In the genomic region with DNA sequence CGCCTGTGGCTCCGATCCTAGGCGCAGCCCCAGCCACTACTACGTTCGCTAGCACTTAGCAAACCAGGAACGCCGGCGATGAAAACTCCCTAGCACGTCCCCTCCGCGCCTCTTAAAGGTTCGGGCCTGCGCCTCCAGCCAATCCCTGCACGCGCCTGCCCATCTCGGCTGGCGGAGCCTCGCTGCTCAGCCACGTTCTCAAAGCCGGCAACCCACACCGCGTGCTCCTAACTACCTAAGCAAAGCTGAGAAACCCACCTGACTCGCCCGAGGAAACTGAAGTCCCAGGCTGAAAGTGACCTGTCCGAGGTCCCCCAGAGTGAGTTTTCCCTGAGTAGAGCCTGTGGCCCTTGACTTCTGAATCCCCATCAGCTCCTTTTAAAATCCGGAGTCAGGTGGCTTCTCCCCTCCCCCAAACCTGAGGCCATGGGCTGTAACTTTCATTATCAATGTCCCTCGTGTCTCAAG, we compare ENCODE assay signal across 9 mouse cellular contexts. TPM values are rescaled to one million over a fixed set of nuclear protein-coding genes. Genes with fewer than 3 reads are reported as not detected.
DNase-seq lines count a peak whose midpoint lies in the region; ATAC-seq and TF ChIP-seq lines count a peak whose summit lies in the region.
"Had no signal": no experiment of that assay in that cellular context is flagged by ENCODE, and none has a peak within 500 bp of the region (broad histone marks: within the 10 kb centered on the region; RNA-seq: fewer than 3 reads in every experiment).

TSS of gene Mfsd2a (minus strand) at position 89 of the 468 bp plus-strand sequence.

- H3K4me1 ChIP-seq in CH12.LX (ENCODE audit: control insufficient read depth in 1 of 2, insufficient read depth in 2 of 2): peaks cover 8 to 34% of the 10 kb centered on the region in 2 experiments
- H3K4me1 ChIP-seq in forebrain, embryonic 13.5 days: peaks cover 55% of the 10 kb centered on the region
- peaks cover 7% of the 10 kb centered on the region; the same call in 1 of the 2 replicates for H3K4me1 ChIP-seq in neural tube, embryonic 14.5 days (ENCODE audit: control insufficient read depth, insufficient read depth, low read length)

- H3K4me2 ChIP-seq in CH12.LX (ENCODE audit: insufficient read depth, low read depth, poor library complexity, severe bottlenecking): peak within 1 kb of the TSS; percentile 56
- peak within 1 kb of the TSS; percentile 99 for H3K4me2 ChIP-seq in forebrain, embryonic 13.5 days
- H3K4me2 ChIP-seq in neural tube, embryonic 14.5 days (ENCODE audit: low read depth, low read length): peak within 1 kb of the TSS; percentile 100

- in situ Hi-C loops in CH12.LX (cut with MboI; ENCODE audit: low pct_ligation_motif_present, low pct_unique_long_range_greater_than_20kb, low sequenced_read_pairs): no loop called here

- no peak for TF ChIP-seq RAD21 in CH12.LX (IDR thresholded peaks at IDR 0.05; ENCODE audit: low read depth, low read length)

- no peak for TF ChIP-seq CTCF in CH12.LX (conservative IDR thresholded peaks at IDR 0.05 in 1 of 2, IDR thresholded peaks at IDR 0.05 in 1 of 2; ENCODE audit: low read depth in 2 of 2, low read length in 2 of 2)
- TF ChIP-seq CTCF in layer of hippocampus, adult 2 months (conservative IDR thresholded peaks at IDR 0.05): no peak

- H3K27ac ChIP-seq in CH12.LX (ENCODE audit: insufficient read depth, low read depth): peak within 1 kb of the TSS; percentile 21
- H3K27ac ChIP-seq in forebrain, embryonic 13.5 days: peak within 1 kb of the TSS; percentile 75
- H3K27ac ChIP-seq in layer of hippocampus, adult 2 months: peak within 1 kb of the TSS; percentile 89
- H3K27ac ChIP-seq in neural tube, embryonic 14.5 days (ENCODE audit: low read depth, low read length): no peak within 1 kb of the TSS

- no peaks in the 10 kb centered on the region for H3K27me3 ChIP-seq in CH12.LX (replicated peaks)
- H3K27me3 ChIP-seq in forebrain, embryonic 13.5 days: no peaks in the 10 kb centered on the region
- H3K27me3 ChIP-seq in neural tube, embryonic 14.5 days (ENCODE audit: control insufficient read depth, insufficient read depth, low read length): no peaks in the 10 kb centered on the region

- peak within 1 kb of the TSS; percentile 60 for H3K9ac ChIP-seq in CH12.LX (ENCODE audit: insufficient read depth, low read depth)
- H3K9ac ChIP-seq in forebrain, embryonic 13.5 days: peak within 1 kb of the TSS; percentile 89
- peak within 1 kb of the TSS; percentile 47 for H3K9ac ChIP-seq in neural tube, embryonic 14.5 days (replicated peaks; ENCODE audit: low read depth, low read length)

- no peaks in the 10 kb centered on the region for H3K9me3 ChIP-seq in CH12.LX (replicated peaks; ENCODE audit: low read length)
- no peaks in the 10 kb centered on the region for H3K9me3 ChIP-seq in forebrain, embryonic 13.5 days (replicated peaks)
- H3K9me3 ChIP-seq in neural tube, embryonic 14.5 days (ENCODE audit: control insufficient read depth, low read length): no peaks in the 10 kb centered on the region

- H3K36me3 ChIP-seq in CH12.LX (replicated peaks in 1 of 2; ENCODE audit: control insufficient read depth in 1 of 2, insufficient read depth in 1 of 2, low read length in 1 of 2): peaks cover 16 to 42% of the 10 kb centered on the region in 2 experiments
- 0 out of 2 replicates have a peak, but pooled peaks cover 7% of the 10 kb centered on the region for H3K36me3 ChIP-seq in forebrain, embryonic 13.5 days (ENCODE audit: poor library complexity, severe bottlenecking)
- H3K36me3 ChIP-seq in neural tube, embryonic 14.5 days (ENCODE audit: control insufficient read depth, insufficient read depth, low read length): no peaks in the 10 kb centered on the region

- peak; percentile 82 for ATAC-seq in forebrain, embryonic 13.5 days
- ATAC-seq in hematopoietic stem cell, adult 5-6 weeks (replicated peaks in 1 of 2; ENCODE audit: insufficient read depth in 1 of 2, low FRiP score in 2 of 2, low TSS enrichment in 1 of 2, low read depth in 1 of 2, poor library complexity in 2 of 2, severe bottlenecking in 2 of 2): peak; percentile 53 to 57
- ATAC-seq in neural tube, embryonic 14.5 days (ENCODE audit: low read depth): peak; percentile 66

- peaks cover 24% of the 10 kb centered on the region for H3K79me2 ChIP-seq in CH12.LX (replicated peaks; ENCODE audit: control insufficient read depth, extremely low read depth, insufficient read depth, poor library complexity, severe bottlenecking)

- under 1% methylated on average over 27 of the region's 27 CpGs for WGBS in forebrain, embryonic 13.5 days
- under 1% methylated on average over 27 of the region's 27 CpGs for WGBS in neural tube, embryonic 14.5 days

- peak; percentile 100 for TF ChIP-seq POLR2A in CH12.LX (IDR thresholded peaks at IDR 0.05; ENCODE audit: low read depth, low read length)

- TF ChIP-seq EP300 in CH12.LX (IDR thresholded peaks at IDR 0.05; ENCODE audit: low read length): no peak

- dilution Hi-C loops in CH12.LX (cut with MboI; ENCODE audit: extremely low pct_ligation_motif_present, extremely low pct_unique_long_range_greater_than_20kb, low sequenced_read_pairs): no loop called here

- peak; percentile 86 for DNase-seq in CH12.LX (ENCODE audit: extremely low read depth)
- DNase-seq in adrenal gland, postnatal 14 days: peak; percentile 61
- DNase-seq in layer of hippocampus, adult 2 months (ENCODE audit: low spot score in 2 of 2): peak; percentile 51 to 69
- DNase-seq in lung, adult 18-20 months: peak; percentile 76 to 83
- peak; percentile 40 to 54 for DNase-seq in thymus, postnatal 36 days

- peak within 1 kb of the TSS; percentile 79 to 92 (median 83) for H3K4me3 ChIP-seq in CH12.LX (replicated peaks in 1 of 3; ENCODE audit: low read depth in 2 of 3, low read length in 2 of 3, poor library complexity in 1 of 3)
- peak within 1 kb of the TSS; percentile 72 for H3K4me3 ChIP-seq in forebrain, embryonic 13.5 days
- peak within 1 kb of the TSS; percentile 86 for H3K4me3 ChIP-seq in layer of hippocampus, adult 2 months
- peak within 1 kb of the TSS; percentile 61 for H3K4me3 ChIP-seq in neural tube, embryonic 14.5 days (ENCODE audit: low read depth, low read length)
- H3K4me3 ChIP-seq: erythroblast, embryonic 14.5 days had no signal

TF ChIP-seq in CH12.LX, 34 proteins besides CTCF, POLR2A, EP300 and RAD21 (continues in another document):
- no peak for TF ChIP-seq JUN (IDR thresholded peaks at IDR 0.05; ENCODE audit: insufficient read depth, low read depth, low read length)
- TF ChIP-seq GABPA (IDR thresholded peaks at IDR 0.05; ENCODE audit: insufficient replicate concordance, low read depth, low read length): no peak
- TF ChIP-seq NRF1 (IDR thresholded peaks at IDR 0.05; ENCODE audit: low read depth, low read length): peak; percentile 69
- no peak for TF ChIP-seq ZC3H11A (IDR thresholded peaks at IDR 0.05; ENCODE audit: low read depth, low read length)
- no peak for TF ChIP-seq MEF2A (IDR thresholded peaks at IDR 0.05; ENCODE audit: borderline replicate concordance, low read depth, low read length)
- TF ChIP-seq PAX5 (IDR thresholded peaks at IDR 0.05; ENCODE audit: low read length): no peak
- no peak for TF ChIP-seq JUND (conservative IDR thresholded peaks at IDR 0.05; ENCODE audit: low read depth, low read length)
- peak; percentile 18; the same call in 1 of the 2 replicates for TF ChIP-seq ELF1 (IDR thresholded peaks at IDR 0.05; ENCODE audit: low read depth, low read length)
- peak; percentile 98 for TF ChIP-seq MAX (IDR thresholded peaks at IDR 0.05; ENCODE audit: low read length)
- no peak for TF ChIP-seq RCOR1 (conservative IDR thresholded peaks at IDR 0.05; ENCODE audit: low read depth, low read length)
- TF ChIP-seq E2F4 (IDR thresholded peaks at IDR 0.05; ENCODE audit: insufficient replicate concordance, low read depth, low read length): no peak
- TF ChIP-seq SMC3 (IDR thresholded peaks at IDR 0.05; ENCODE audit: low read depth, low read length): no peak
- peak; percentile 78 for TF ChIP-seq SIN3A (IDR thresholded peaks at IDR 0.05; ENCODE audit: low read length)
- peak; percentile 96 for TF ChIP-seq POLR2AphosphoS2 (IDR thresholded peaks at IDR 0.05; ENCODE audit: low read depth, low read length)
- TF ChIP-seq ETS1 (conservative IDR thresholded peaks at IDR 0.05; ENCODE audit: low read depth, low read length): no peak
- no peak for TF ChIP-seq ZNF384 (IDR thresholded peaks at IDR 0.05; ENCODE audit: low read depth, low read length)
- 0 out of 2 replicates have a peak, but pooled peaks have one; percentile 43 for TF ChIP-seq KAT2A (IDR thresholded peaks at IDR 0.05; ENCODE audit: insufficient replicate concordance, low read length)
- TF ChIP-seq HCFC1 (IDR thresholded peaks at IDR 0.05; ENCODE audit: low read depth, low read length): no peak
- peak; percentile 99 for TF ChIP-seq NELFE (IDR thresholded peaks at IDR 0.05; ENCODE audit: low read depth, low read length)
- TF ChIP-seq TBP (conservative IDR thresholded peaks at IDR 0.05; ENCODE audit: low read depth, low read length): peak; percentile 98
- TF ChIP-seq BHLHE40 (IDR thresholded peaks at IDR 0.05; ENCODE audit: low read depth, low read length): peak; percentile 63
- 0 out of 2 replicates have a peak, but pooled peaks have one; percentile 16 for TF ChIP-seq USF2 (conservative IDR thresholded peaks at IDR 0.05; ENCODE audit: low read depth, low read length)
- 0 out of 2 replicates have a peak, but pooled peaks have one; percentile 23 for TF ChIP-seq MAZ (IDR thresholded peaks at IDR 0.05; ENCODE audit: low read depth, low read length)
- TF ChIP-seq CHD1 (IDR thresholded peaks at IDR 0.05; ENCODE audit: low read depth, low read length): no peak
- peak; percentile 97 for TF ChIP-seq MXI1 (IDR thresholded peaks at IDR 0.05; ENCODE audit: low read depth, low read length)
- peak; percentile 34; the same call in 1 of the 2 replicates for TF ChIP-seq IRF4 (IDR thresholded peaks at IDR 0.05; ENCODE audit: low read depth, low read length)
- peak; percentile 99 for TF ChIP-seq MYC (IDR thresholded peaks at IDR 0.05; ENCODE audit: low read depth, low read length)
- peak; percentile 66; the same call in 1 of the 2 replicates for TF ChIP-seq UBTF (IDR thresholded peaks at IDR 0.05; ENCODE audit: low read depth, low read length)
- peak; percentile 32; the same call in 1 of the 2 replicates for TF ChIP-seq USF1 (IDR thresholded peaks at IDR 0.05; ENCODE audit: low read depth, low read length)

RNA-seq across cellular contexts. Expression of gene Mfsd2a, which starts in this region (rescaled TPM):
- total RNA-seq in CH12.LX (2012; rRNA removed) (17.3 and 29.8 TPM in 2 replicates), CH12.LX (2014; rRNA removed) (15.2 and 18.3 TPM in 2 replicates)
- polyA plus RNA-seq in CH12.LX (2012; ENCODE audit: insufficient read length, low read depth): 13.0 and 17.4 TPM in 2 replicates
- total RNA-seq in adrenal gland, postnatal 14 days (2021): 2.7 and 5.7 TPM in 2 replicates
- polyA plus RNA-seq in forebrain, embryonic 13.5 days (2015; fragmentation: Nextera tagmentation; extraction: Ambion mirVana): 26.7 and 28.2 TPM in 2 replicates
- 0.94 TPM in 1 of 2 replicates, not detected in the other for total RNA-seq in hematopoietic stem cell, adult 5-6 weeks (2017)
- total RNA-seq in layer of hippocampus, adult 2 months (2021): 10 to 100 TPM; 45.8 to 49.1 TPM
- polyA plus RNA-seq in neural tube, embryonic 14.5 days (2014; fragmentation: Nextera tagmentation; extraction: Ambion mirVana): 25.5 and 27.8 TPM in 2 replicates
- polyA plus RNA-seq: erythroblast, embryonic 14.5 days had no signal

Comparison
In these comparisons a context has a peak if more than half of its experiments do, and no peak if none do; other contexts are left out.
1. Peak in ATAC-seq in hematopoietic stem cell, adult 5-6 weeks; RNA of the gene not detected or under 1 TPM.